Mouse (Mus musculus) E14TG2a.4 (cell line): ENCODE results near the gene Ssu72.

Experiments
- H3K27me3 ChIP-seq: 2 replicates; pipeline ENCODE4 v1.6.1; 2014; ENCODE audit warnings: low read length, control low read depth; ENCODE audit not compliant: insufficient read depth
- H3K36me3 ChIP-seq: 2 replicates; pipeline ENCODE4 v1.6.1; 2014; ENCODE audit warnings: low read length, control low read depth; ENCODE audit not compliant: insufficient read depth
- H3K4me1 ChIP-seq: replicated peaks from 2 replicates; pipeline ENCODE4 v1.6.1; 2014; ENCODE audit warnings: low read depth, low read length, control low read depth
- H3K4me3 ChIP-seq: replicated peaks from 2 replicates; pipeline ENCODE4 v1.5.1; 2014; ENCODE audit warnings: mild to moderate bottlenecking, low read length
- H3K9me3 ChIP-seq: 2 replicates; pipeline ENCODE4 v1.6.1; 2014; ENCODE audit warnings: low read length, control low read depth
- CTCF ChIP-seq: conservative IDR thresholded peaks from 2 replicates; pipeline ENCODE4 v1.5.1; 2014; ENCODE audit warnings: low read length
- NANOG ChIP-seq: IDR thresholded peaks from 2 replicates; pipeline ENCODE4 v1.6.1; 2014; ENCODE audit warnings: borderline replicate concordance, low read length, mixed read lengths
- POU5F1 ChIP-seq: IDR thresholded peaks from 2 replicates; pipeline ENCODE4 v1.6.1; 2014; ENCODE audit warnings: low read length, borderline replicate concordance

Gene Ssu72

GRCm38 (mm10) chr4:155695531-155696062, 9.0 kb upstream of the Ssu72 start:
- Histone ChIP-seq H3K4me1 (peaks cover 59% of the 10 kb centered on the region), H3K9me3 (peaks cover 4% of the 10 kb centered on the region; the same call in 1 of the 2 replicates), H3K27me3 (no peaks in the 10 kb centered on the region), H3K4me3 (peak overlapping the region; percentile 89), H3K36me3 (peaks cover 30% of the 10 kb centered on the region)
- TF ChIP-seq NANOG (no peak), POU5F1 (no peak), CTCF (no peak)

DNA sequence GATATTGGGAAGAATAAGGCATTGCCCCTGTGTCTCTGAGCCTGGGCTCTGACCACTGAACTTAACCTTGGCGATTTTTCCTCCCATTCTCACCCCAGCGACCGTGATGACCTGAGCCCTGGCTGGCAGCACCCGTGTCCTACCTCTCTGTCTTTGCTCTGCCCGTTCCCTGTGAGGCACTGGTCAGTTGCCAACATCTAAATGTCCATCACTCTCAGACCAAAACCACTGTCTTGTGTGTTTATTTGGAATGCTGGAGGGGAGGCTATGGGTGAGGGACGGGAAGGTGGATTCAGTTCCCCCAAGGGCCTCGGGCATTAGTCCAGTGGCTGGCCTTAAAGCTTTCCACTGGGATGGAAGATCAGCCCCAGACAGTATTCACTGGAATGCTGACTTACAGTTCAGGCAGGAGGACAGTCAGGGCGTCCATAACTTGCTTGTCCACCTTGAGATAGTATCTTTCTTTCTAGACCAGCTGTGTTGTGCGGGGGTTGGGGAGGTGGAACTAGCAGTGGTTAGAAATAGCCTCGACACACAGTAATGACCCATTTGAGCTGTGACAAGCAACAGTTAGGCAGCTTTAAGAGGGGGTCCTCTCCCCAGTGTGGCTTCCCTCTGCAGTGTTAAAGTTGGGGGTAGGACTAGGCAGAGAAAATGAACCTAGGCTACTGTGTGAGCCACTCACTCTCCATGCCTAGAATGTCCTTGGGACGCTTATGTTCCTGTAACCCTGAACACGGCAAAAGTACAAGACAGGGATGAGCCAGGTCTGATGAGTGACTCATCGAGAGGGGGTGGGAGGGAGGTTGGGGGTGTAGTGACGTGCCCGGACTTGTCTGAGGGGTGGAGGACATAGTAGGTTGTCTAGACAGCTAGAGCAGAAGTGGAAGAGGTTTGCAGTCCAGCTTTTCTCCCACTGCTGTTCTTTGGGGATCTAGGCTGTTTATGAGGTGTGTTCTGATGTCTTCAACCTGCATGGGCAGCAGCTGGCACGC, 8.0 kb upstream of the Ssu72 start:
- Histone ChIP-seq H3K9me3 (no peaks in the 10 kb centered on the region), H3K27me3 (no peaks in the 10 kb centered on the region), H3K36me3 (peaks cover 33% of the 10 kb centered on the region), H3K4me3 (peak overlapping the region; percentile 89), H3K4me1 (peaks cover 59% of the 10 kb centered on the region)
- TF ChIP-seq POU5F1 (no peak), CTCF (no peak), NANOG (no peak)

DNA sequence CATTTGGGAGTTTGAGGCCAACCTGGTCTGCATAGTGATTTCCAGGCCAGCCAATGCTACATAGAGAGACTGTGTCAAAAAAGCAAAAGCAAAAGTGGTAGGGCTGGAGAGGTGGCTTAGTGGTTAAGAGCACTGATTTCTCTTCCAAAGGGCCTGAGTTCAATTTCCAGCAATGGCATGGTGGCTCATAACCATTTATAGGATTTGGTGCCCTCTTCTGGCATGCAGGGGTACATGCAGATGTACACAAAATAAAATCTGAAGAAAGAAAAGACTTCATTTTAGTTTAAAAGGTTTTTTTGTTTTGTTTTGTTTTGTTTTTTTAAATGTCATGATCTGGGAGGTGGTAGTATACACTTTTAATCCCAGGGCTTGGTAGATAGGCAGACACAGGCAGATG, 4.2 kb upstream of the Ssu72 start:
- Histone ChIP-seq H3K36me3 (peaks cover 40% of the 10 kb centered on the region), H3K4me1 (peaks cover 64% of the 10 kb centered on the region), H3K9me3 (no peaks in the 10 kb centered on the region), H3K27me3 (no peaks in the 10 kb centered on the region), H3K4me3 (no peak overlapping the region)
- TF ChIP-seq POU5F1, result no peak
- peak; percentile 93 for TF ChIP-seq CTCF
- no peak for TF ChIP-seq NANOG

GRCm38 (mm10) chr4:155703425-155703929, 1.1 kb upstream of the Ssu72 start:
- TF ChIP-seq POU5F1, result no peak
- no peak for TF ChIP-seq CTCF
- TF ChIP-seq NANOG, result no peak
- Histone ChIP-seq H3K9me3 (no peaks in the 10 kb centered on the region), H3K4me3 (peak overlapping the region; percentile 96), H3K27me3 (no peaks in the 10 kb centered on the region), H3K4me1 (peaks cover 62% of the 10 kb centered on the region), H3K36me3 (peaks cover 34% of the 10 kb centered on the region)

GRCm38 (mm10) chr4:155705592-155705929, 961 bp downstream of the Ssu72 start:
- H3K4me3 ChIP-seq, result peak overlapping the region; percentile 96
- no peaks in the 10 kb centered on the region for H3K27me3 ChIP-seq
- peaks cover 49% of the 10 kb centered on the region for H3K36me3 ChIP-seq
- peaks cover 74% of the 10 kb centered on the region for H3K4me1 ChIP-seq
- TF ChIP-seq CTCF (no peak), POU5F1 (no peak), NANOG (no peak)
- H3K9me3 ChIP-seq, result no peaks in the 10 kb centered on the region

GRCm38 (mm10) chr4:155708582-155708981, 4.0 kb downstream of the Ssu72 start:
- no peak for TF ChIP-seq NANOG
- no peak for TF ChIP-seq POU5F1
- TF ChIP-seq CTCF, result no peak
- H3K36me3 ChIP-seq, result peaks cover 54% of the 10 kb centered on the region
- H3K4me1 ChIP-seq, result peaks cover 83% of the 10 kb centered on the region

DNA sequence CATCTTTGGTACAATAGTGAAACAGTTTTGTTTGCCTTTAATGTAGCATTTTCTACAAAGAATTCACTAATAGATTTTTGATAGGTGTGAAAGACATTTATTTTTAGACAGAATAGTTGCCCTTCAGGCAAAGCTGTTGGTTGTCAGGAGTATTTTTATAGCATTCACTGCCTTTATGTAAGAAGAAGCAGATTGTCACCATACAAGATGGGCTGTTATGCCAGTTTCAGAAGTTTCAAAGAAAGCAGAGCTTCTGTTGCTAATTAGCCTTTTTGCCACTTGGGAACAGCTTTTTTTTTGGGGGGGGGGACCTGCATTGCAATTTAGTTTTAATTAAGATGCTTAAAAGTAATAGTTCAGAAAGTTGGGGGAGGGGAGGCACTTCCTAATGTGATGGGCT, 4.4 kb downstream of the Ssu72 start:
- H3K36me3 ChIP-seq, result peaks cover 58% of the 10 kb centered on the region
- H3K9me3 ChIP-seq, result no peaks in the 10 kb centered on the region
- H3K4me1 ChIP-seq, result peaks cover 83% of the 10 kb centered on the region
- 0 out of 2 replicates have a peak overlapping the region, but pooled peaks have one; percentile 24 for H3K4me3 ChIP-seq
- no peaks in the 10 kb centered on the region for H3K27me3 ChIP-seq
- TF ChIP-seq POU5F1 (no peak), CTCF (no peak), NANOG (no peak)

More at GRCm38 (mm10) chr4:155708582-155708981, 4.0 kb downstream of the Ssu72 start:
- Histone ChIP-seq H3K9me3 (no peaks in the 10 kb centered on the region), H3K4me3 (no peak overlapping the region), H3K27me3 (no peaks in the 10 kb centered on the region)

DNA sequence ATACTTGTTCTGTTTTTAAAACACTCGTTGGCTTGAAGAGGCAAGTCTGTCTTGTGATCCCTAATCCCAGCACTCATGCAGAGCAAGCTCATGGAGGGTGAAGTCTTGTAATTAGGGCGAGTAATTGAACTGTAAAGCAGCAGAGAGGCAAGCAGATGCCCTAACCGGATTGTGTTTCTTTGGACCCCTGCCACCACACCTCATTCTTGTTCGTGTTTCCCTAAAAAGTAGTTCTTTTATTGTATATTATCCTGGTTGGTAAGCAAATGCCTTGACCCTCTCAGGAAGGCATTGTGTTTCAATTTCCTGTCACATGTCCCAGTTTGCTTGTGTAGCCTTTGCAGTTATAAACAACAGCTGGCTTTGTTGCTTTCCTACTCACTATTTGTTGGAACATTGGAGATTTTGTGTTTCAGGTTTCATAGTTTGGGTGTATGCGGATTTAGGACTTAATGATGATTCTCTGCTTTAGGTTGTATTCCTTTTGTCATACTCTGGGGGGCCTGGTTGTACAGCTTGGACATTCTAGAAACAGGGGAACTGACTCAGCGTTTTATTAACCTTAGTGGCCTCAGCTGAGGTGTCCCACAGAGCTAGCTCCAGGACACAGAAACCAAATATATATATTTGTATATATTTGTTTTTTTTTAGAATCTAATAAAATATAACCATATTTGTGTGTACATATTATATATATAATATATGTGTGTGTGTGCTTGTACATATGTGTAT, 6.1 kb downstream of the Ssu72 start:
- Histone ChIP-seq H3K4me3 (0 out of 2 replicates have a peak overlapping the region, but pooled peaks have one; percentile 8), H3K9me3 (no peaks in the 10 kb centered on the region), H3K4me1 (peaks cover 87% of the 10 kb centered on the region), H3K36me3 (peaks cover 74% of the 10 kb centered on the region), H3K27me3 (no peaks in the 10 kb centered on the region)
- TF ChIP-seq NANOG, result no peak
